Mouse (Mus musculus) ovary, postnatal 36 days (tissue): ENCODE measurements around the gene Lrrc71.

Experiments
- DNase-seq: peaks from one replicate; pipeline ENCODE4 v3.0.0; 2022; ENCODE audit warnings: low spot score, mixed read lengths

Gene Lrrc71

DNA sequence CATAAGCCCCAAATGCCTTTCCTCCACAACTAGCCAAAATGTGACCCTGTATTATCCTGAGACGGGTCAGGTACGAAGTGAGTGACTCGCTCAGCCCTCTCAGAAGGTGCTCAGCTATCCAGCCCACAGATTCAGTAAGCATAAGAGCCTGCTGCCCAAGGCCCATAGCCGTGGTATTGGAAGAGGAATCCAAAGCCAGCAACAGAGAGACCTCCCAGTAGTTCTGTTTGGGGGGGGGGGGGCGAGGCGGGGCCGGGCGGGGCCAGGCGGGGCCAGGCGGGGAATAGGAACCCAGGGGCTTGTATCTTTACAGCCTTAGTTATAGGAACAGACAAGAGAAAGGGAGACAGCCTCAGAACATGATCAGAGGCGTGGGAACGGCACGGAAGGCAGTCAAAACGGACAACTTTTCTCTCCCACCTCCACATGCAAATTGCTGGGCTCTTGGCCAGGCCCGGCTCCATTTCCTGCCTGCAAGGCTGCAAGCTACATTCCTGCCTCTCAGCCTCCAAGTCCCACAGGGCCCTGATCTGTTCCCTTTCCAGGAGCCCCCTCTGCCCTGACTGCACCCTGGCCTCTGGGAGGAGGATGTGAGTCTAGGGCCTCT lies 15.4 kb upstream of the Lrrc71 start:
- peak; percentile 69 for DNase-seq

DNA sequence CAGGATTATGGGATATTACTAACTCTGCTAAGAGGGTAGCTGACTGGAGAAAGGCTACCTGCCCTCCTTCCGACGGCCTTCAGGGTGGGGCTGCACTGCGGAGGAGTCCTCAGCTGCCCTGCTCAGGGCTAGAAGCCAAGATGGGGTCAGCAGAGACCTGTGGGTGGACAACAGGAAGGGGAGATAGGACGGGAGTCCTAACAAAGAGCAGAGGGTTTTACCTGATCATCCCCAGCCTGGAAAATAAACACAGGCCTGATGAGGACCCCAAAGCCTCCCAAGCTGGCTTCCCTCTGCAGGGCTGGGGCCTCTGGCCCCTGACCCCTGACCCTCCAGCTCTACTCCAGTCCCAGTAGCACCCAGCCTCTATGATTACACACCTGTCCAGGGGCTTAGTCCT lies 14.8 kb upstream of the Lrrc71 start:
- no peak for DNase-seq

DNA sequence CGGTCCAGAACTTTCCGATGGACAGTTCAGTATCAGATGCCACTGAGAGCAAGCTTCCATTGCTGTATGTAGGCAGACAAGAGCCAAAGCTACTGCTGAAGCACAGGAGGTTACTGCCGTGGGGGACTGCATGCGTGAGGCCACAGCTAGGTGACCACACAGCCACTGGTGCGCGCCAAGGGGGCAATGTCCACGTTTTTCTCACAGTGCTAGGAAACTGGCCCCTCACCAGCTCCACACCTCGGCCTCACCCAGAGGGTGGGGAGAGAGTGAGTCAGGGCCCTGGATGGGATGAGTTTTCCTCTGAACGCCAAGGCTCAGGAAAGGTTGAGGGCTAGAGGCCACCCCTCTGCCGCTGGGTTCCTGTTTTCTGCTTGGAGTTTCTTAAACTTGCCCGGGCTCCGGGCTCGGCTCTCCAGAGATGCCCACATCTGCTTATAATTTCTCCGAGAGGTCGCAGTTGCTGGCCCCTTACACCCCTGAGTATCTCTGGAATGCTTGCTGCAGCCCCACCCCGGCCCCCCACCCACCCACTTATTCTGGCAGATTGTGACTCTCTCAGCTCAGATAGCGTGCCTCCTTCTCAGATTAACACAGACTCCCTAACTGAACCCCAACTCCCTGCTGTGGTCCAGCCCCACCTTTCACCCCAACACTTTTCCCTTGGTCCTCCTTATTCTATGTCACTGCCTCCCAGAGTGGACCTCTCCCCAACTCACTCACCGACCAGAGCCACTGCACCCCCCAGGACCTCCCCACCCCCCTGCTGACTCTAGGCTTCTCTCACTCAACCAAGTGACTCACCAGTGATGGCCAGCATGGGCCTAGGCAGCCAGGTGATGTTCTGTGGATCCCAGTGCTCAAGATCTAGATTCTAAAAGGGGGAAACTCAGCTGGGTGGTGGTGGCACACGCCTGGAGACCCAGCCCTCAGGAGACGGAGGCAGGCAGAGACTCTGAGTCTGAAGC lies 13.3 kb upstream of the Lrrc71 start:
- DNase-seq, result no peak

DNA sequence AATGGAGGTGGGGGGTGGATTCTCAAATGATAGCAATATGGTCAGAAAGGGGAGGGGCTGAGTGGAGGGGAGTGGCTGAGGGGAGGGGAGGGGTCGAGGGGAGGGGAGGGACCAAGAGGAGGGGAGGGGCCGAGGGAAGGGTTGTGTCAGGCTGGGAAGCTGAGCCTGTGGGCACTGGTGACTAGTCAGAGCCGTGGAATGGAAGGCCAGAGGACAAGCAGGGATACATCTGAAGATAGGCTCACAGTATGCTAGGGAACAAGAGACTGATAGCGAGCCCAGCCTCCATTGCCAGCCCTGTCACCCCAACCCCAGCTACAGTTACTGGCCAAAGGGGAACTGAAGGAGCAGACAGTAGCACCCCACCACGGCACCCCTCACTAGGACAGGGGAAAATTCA lies 10.2 kb upstream of the Lrrc71 start:
- DNase-seq, result no peak

DNA sequence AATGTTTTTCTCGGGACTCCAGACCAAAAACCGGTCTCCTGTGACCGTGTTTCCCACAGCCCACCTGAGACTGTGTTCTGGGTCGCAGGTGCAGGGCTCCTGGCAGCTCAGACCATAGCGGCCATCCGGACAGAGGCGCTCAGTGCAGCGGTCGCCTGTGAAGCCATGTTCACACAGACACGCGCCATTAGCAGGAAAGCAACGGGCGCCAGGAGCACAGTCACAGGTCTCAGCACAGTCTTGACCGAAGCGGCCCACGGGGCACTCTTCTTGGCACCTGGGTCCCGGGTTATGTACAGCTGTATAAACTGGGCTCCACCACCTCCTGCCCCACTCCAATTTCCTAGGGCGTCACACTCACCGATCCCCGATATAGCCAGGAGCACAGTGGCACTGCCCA lies 8.1 kb upstream of the Lrrc71 start:
- no peak for DNase-seq

DNA sequence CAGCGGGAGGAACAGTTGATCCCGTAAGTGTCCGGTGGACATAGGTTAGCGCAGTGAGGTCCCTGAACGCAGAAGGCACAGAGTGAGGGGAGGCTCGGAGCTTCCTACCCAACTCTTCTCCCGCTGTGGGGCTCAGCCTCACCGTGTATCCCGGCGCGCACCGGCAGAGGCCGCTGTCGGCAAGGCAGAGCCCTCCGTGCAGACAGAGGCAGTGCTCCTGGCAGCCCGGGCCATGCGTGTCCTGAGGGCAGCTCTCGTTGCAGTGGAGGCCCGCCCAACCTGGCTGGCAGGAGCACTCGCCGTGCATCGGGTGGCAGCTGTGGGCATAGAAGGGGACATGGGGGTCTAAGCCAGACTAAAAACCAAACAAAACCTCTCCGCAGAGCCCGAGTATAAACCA lies 7.5 kb upstream of the Lrrc71 start:
- DNase-seq, result peak; percentile 87

DNA sequence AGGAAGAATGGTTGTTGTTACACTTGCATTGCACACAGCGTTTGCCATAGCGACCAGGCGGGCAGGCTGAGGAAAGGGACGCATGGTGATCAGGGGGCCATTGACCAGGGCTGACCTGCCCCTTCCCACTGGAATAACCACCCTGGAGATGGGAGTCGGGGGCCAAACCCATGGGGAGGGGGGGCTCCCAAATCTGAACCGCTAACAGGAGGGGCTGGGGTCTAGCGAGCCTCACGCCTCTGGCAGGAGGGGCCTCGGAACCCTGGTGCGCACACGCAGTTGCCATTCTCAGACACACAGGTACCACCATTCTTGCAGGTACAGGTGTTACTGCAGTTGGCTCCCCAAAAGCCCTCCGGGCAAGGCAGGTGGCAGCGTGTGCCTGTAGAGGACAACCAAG lies 5.4 kb upstream of the Lrrc71 start:
- no peak for DNase-seq

DNA sequence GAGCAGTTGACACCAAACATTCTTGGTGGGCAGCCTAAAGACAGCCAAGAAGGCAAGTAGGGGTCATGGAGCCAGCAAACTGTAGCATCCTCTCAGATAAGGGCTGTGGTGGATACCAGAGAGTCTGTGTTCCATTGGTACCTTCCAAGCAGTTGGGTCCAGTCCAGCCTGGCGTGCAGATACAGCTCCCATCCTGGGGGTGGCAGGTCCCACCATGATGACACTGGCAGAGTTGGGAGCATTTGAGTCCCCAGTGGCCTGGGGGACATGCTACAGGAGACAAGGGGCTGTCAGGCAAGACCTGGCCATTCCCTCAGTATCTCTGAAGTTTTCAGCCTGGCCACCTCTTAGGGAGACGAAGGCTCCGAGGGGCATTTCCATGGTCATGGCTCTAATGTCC lies 4.1 kb upstream of the Lrrc71 start:
- no peak for DNase-seq

DNA sequence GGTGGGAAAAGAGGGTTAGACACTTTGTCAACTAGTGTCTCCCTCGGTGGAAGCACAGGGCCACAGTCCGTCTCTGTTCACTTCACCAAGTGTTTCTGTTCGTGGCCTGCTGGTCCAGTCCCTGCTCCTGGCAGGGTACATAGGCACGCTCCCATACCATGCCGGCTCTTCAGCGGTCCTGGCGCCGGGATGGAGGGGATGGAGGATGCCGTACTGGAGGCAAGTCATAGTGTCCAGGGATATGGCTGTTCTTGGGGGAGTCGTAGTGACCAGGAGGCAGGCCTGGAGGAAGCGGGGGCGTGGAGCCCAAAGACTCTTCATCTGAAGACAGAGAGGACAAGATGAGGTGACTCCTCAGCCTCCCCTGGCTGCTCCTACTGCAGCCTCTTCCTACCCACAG lies 1.6 kb upstream of the Lrrc71 start:
- no peak for DNase-seq

DNA sequence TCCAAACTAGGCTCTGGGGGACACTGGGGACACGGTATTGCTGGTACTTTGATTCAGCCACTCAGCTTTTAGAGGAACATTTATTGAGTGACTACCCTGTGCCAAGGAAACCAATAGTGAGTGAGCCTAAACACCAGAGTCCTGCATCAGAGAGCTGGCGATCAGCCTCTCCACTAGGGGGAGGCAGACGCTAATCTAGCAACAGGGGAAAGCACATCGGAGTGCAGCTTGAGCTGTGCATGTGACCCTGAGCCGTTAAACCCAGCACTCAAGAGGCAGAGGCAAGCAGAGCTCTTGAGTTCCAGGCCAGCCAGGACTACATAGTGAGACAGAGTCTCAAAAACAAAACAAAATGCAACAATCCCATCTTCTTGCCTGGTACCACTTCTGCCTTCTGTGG lies 611 bp upstream of the Lrrc71 start:
- peak; percentile 56 for DNase-seq

DNA sequence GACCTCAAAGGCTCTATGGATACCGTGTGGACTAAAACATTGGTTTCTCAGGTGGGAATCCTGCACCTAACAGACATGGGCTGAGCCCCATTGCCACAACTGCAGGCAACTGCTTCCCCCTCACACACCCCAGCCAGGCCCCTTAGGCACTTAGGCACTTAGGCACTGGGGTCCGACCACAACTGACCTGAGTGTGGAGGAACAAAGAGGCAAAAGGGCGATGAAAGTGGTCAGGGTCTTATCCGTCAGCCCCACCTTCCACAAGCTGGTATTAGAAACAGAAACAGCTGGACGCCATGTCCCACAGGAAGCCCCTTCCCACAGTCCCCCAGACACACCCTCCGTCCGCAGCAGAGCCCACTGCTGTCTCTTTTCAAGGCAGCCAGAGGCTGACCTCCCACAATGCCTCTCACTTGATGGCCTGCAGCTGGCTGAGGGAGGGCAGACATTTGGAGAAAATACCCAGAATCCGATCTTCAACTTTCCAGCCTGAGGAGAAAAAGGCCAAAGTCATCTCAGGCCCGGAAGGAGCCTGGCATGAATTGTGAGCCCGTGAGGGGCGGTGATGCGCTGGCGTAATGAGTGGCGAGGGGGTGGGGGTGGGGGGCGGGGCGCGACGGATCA lies 3.3 kb downstream of the Lrrc71 start:
- DNase-seq, result no peak

DNA sequence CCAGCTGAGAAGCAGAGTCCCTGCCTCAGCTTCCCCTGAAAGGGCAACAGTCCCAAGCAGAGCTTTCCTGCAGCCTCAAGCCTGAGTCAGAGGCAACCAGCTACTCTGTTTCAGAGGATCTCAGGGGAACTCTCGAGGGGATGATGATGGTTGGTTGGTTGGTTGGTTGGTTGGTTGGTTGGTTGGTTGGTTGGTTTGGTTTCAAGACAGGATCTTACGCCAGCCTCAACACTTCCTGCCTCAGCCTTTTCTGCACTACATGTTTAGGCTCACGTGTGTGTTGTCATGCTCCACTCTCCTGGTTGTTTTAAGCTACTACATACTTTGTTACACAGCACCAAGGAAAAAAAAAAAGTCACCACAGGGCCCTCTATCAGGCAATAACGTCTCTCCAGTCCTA lies 4.5 kb downstream of the Lrrc71 start:
- no peak for DNase-seq

DNA sequence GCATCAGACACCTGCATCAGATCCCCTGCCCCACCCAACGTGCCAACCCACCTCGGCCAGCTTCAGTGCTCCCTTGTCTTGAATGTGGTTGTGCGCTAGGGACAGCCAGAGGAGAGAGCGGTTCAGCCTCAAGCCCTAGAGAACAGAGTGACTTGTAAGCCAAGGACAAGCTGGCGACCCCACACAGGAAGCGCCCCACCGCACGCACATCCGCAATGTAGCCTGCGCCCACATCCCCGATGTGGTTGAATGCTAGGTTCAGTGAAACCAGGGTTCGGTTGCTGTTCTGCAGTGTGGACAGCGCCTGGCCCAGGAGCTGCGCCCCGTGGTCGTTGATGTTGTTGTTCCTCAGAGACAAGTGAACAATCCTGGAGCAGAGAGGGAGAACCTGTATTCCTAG lies 5.7 kb downstream of the Lrrc71 start:
- DNase-seq, result no peak

DNA sequence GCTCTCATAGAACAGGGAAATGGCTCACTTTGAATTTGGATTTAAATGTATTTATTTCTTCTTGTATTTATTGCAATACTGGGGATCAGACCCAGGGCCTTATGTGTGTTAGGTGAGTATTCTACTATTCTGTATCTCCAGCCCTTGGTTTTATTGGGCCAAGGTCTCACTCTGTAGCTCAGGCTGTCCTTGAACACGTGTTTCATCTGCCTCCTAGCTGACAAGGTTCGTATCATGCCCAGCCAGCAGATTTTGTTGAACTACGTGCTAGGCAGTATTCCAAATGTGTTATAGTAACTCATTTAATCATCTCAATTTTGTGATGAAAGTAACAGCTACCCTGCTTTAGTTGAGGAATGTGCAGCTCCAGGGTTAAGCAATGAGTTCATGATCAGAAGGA lies 6.4 kb downstream of the Lrrc71 start:
- DNase-seq, result no peak

DNA sequence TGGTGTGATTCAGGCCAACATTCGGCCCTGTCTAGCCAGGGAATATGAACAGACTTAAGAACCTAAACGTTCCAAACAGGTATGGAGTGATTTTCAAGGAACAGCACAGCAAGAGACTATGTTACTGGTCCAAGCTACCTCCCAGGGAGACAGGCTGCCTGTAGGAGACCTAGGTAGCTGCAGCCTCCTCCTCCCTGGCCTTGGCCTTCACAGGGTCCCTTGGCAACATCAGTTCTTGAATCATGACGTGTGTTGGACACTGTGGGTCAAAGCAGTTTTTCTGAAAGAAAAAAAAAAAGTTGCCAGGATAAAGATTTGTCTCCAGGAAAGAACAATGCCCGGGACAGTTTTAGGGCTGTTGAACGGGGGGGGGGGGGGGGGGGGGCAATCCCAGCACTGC lies 9.5 kb downstream of the Lrrc71 start:
- no peak for DNase-seq

DNA sequence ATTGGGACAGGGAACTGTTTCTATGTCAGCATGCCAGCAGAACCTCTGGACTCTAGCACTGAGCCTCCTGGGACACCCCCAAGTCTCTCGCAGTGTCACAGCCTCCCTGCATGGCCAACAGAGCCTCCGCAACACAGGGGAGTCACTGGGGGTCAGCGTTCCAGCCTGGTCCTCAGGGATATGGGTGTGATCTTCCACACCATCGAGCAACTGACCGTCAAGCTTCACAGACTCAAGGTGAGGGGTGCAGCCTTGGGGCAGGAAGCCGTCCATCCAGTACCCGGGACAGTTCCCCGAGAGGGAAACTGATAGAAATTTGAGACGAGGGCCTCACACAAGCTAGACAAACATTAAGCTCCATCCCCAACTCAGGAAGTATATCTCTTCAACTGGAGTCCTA lies 13.1 kb downstream of the Lrrc71 start:
- no peak for DNase-seq

DNA sequence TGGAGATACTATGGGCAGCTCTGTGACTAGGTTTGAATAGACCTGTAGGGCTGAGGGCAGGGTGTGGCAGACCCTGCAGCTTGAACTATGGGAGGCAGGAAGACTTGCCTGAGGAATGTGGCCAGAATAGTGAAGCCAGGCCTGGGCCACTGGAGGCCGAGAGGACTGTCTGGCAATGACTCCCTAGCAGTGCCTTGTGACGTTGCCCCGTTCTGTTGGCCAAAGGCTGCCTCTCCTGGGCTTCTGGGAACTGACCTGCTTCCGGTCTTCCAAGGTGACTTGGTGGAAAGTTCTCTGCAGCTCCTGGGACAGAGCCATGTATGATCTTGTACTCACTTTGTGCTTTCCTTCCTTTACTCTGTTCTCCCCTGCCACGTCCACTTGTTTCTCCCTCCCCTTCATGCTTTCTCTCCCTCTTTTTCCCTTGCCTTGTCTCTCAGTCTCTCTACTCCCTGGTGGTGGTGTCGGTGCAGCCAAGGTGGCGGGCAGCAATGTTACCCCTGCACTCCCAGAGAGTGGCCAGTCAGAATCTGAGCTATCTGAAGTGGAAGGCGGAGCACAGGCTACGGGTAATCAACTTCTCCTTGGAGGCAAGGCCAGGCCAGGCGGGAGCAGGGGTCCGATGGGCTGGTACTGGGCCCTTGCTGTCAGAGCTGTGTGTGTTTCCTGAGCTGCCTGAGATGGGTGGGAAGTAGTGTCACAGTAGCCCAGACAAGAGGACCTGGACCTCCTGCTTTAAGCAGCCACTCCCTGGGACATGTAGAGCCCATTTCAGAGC lies 14.3 kb downstream of the Lrrc71 start:
- DNase-seq, result no peak

DNA sequence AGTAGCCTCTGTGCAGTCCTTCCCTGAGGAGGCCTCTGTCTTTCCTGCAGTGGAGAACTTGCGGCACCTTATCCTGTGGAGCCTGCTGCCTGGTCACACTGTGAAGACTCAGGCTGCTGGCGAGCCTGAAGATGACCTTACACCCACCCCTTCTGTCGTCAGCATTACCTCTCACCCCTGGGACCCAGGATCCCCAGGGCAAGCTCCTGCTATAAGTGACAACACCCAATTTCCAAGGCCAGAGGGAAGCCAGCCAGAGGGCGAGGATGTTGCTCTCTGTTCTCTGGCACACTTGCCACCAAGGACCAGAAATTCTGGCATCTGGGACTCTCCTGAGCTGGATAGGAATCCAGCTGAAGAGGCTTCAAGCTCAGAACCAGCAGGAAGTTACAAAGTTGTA lies 15.3 kb downstream of the Lrrc71 start:
- DNase-seq, result no peak

DNA sequence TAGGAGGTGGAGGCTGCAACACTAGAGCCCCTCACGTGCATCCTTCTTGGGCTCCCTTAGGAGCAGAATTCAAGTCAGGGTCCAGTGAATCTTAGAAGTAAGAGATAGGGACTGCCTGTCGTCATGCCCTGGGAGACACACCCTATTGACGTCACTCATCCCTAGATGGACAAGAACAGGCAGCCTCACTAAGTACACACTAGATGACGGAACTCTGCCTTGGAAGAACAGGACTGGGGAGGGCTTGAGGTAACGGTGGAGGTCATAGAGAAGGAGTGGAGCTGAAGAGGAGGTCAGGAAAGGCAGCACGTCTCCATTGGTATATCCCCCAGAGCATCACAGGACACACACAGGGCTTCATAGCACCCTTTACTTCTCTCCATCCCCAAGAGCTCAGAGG lies 19.7 kb downstream of the Lrrc71 start:
- no peak for DNase-seq

DNA sequence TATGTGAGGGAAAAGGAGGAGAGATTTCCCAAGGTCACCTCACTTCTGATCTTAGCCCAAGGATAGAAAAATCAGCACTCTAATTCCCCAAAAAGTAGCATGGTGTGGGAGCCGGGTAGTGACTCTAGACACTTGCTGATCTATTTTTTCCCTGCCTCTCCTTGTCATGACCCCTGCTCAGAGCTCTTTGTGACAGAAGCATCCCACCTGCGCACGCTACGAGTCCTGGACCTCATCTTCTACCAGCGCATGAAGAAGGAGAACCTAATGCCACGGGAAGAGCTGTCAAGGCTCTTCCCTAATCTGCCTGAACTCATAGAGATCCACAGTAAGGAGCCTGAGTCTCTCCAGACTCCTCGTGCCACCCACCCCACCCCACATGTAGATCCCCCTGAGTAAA lies 22.2 kb downstream of the Lrrc71 start:
- DNase-seq, result no peak

DNA sequence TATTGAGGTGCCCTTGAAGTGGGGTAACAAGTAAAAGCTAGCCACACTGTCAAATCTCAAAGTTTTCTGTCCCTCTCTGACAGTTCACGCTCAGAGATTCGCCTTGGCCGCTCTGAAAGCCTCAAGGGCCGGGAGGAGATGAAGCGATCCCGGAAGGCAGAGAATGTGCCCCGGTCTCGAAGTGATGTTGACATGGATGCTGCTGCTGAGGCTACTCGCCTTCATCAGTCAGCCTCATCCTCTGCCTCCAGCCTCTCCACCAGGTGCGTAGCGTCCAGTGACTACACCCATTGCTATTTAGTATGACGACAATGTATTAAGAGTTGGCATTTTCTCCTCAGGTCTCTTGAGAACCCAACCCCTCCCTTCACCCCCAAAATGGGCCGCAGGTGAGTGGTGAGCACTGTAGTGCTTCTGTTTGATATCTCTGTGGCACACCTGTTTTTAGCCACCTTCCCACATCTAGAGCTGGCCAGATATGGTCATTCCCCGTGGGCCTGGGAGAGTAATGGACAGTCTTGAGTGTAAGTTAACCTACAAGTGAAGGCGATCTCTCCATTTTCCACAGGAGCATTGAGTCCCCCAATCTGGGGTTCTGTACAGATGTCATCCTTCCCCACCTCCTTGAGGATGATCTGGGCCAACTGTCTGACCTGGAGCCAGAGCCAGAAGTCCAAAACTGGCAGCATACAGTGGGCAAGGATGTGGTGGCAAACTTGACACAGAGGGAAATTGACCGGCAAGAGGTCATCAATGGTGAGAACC lies 22.8 kb downstream of the Lrrc71 start:
- no peak for DNase-seq

DNA sequence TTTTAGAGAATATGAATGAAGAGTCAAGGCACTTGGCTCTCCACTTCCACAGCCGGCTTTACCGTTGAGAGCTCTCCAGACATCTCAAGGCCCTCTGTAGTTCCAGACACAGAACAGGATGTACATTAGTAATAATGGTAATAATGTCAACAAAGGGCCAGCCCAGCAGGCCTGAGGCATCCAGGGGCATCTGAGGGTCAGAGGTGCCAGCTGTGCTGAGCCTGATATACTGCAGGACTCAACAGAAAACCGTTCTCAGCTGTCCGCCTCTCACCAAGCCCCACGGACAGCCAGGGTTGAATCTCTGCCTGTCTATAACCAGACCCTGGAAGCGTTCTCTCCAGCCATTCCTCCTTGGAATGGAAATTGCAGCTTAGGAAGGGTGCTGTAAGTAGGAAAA lies 23.9 kb downstream of the Lrrc71 start:
- DNase-seq, result no peak
